Mouse (Mus musculus) brain, embryonic 14.5 days (tissue): ENCODE results near the gene Cryaa.

Experiments
- CTCF ChIP-seq: fragments of 200-500 bp; IDR thresholded peaks from 2 replicates; pipeline ENCODE4 v1.5.1; 2012; ENCODE audit warnings: inconsistent platforms, mild to moderate bottlenecking, moderate library complexity, borderline replicate concordance; ENCODE audit not compliant: insufficient read depth, insufficient read length; ENCODE audit errors: extremely low read depth
- POLR2A ChIP-seq: fragments of 200-500 bp; IDR thresholded peaks from 2 replicates; pipeline ENCODE4 v1.6.1; 2012; ENCODE audit warnings: mild to moderate bottlenecking, inconsistent platforms, borderline replicate concordance; ENCODE audit not compliant: poor library complexity, insufficient read depth, insufficient read length, severe bottlenecking; ENCODE audit errors: extremely low read depth

GRCm38 (mm10) chr17:31694023-31694376 is 16.4 kb downstream of the Cryaa start:
- TF ChIP-seq CTCF (no peak), POLR2A (no peak)
